Mouse (Mus musculus) cerebellum, adult 2 months (tissue): ENCODE measurements around the gene Arl6ip4.

Experiments
- CTCF ChIP-seq: fragments of 200-500 bp; IDR thresholded peaks from 2 replicates; pipeline ENCODE4 v1.5.1; 2011; ENCODE audit warnings: low read depth, mild to moderate bottlenecking, control low read depth, low read length, moderate library complexity, borderline replicate concordance; ENCODE audit not compliant: insufficient read depth
- POLR2A ChIP-seq: fragments of 200-500 bp; IDR thresholded peaks from 2 replicates; pipeline ENCODE4 v1.6.1; 2011; ENCODE audit warnings: low read length, control low read depth, borderline replicate concordance; ENCODE audit not compliant: insufficient read depth

DNA sequence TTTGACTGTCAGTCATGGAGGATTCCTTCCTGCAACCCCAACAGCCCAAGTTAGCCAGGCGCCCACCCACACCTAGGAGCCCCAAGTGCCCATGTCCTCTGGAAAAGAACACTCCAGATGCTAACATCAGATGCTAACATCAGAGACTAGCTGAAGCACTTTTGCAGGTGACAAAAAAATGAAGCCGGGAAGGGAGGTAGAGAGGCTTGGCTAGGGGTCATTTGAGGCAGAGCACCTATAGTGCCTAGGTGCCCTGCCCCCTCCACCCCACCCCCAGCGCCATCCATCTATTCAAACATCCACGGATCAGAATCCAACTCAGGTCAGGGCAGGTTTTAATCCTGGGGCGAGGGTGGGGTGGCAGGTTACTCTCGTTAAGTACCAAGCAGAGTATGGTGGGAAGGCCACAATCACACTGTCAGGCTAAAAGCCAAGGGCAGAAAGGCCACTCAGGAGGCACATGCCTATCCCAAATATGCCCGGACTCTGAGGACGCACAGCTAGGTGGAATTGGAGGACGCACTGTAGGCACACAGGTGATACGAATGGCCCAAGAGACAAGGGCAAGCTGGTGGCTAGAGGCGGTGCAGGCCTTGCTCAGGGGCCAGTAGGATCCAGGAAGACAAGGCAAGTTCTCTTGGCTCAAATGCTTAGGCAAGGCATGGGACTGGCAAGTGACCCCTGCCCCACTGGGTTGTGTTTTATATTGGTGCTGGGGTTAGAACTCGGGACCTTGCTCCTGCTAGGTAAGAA is 21.9 kb upstream of the Arl6ip4 start:
- TF ChIP-seq CTCF, result no peak
- no peak for TF ChIP-seq POLR2A
